Mouse (Mus musculus): ENCODE results near the gene Agap2.

Agap2 gene

DNA sequence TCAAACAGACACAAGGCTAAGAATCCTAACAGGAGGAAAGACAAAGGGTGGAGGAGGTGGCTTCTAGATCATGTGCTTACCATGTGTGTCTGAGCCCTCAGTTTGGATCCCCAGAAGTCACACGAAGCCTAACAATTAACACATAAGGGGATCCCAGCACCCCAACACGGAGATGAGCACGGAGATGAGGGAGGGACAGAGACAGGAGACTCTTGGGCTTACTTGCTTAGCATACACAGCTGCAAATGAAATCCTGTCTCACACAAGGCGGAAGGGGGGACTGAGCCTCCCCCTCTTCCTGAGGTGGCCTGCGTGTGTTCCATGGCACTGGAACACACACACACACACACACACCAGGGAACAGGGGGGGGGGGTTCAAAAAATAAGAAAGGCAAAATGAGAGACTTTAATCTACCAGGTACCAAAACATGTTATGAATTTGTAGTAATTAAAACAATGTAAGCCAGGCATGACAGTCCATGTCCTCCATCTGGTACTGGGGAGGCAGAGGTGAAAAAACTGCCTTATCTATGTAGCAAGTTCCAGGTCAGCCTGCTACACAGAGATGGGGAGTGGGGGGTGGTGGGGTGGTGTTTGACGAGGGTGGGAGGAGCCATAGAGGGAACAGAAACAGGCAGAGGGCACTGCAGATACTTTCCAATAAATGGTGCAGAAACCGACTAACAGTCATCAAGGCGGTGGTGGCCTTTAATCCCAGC lies 60.2 kb downstream of the Agap2 start:
- no peak for DNase-seq (ENCODE audit: low spot score in 2 of 2)

- DNase-seq (ENCODE audit: low spot score in 2 of 2): no peak
These were observed 61.4 kb downstream of the Agap2 start for GRCm38 (mm10) chr10:127136510-127136909.

- no peak for DNase-seq (ENCODE audit: low spot score in 2 of 2)
These were observed 62.8 kb downstream of the Agap2 start for GRCm38 (mm10) chr10:127137896-127138295.

DNA sequence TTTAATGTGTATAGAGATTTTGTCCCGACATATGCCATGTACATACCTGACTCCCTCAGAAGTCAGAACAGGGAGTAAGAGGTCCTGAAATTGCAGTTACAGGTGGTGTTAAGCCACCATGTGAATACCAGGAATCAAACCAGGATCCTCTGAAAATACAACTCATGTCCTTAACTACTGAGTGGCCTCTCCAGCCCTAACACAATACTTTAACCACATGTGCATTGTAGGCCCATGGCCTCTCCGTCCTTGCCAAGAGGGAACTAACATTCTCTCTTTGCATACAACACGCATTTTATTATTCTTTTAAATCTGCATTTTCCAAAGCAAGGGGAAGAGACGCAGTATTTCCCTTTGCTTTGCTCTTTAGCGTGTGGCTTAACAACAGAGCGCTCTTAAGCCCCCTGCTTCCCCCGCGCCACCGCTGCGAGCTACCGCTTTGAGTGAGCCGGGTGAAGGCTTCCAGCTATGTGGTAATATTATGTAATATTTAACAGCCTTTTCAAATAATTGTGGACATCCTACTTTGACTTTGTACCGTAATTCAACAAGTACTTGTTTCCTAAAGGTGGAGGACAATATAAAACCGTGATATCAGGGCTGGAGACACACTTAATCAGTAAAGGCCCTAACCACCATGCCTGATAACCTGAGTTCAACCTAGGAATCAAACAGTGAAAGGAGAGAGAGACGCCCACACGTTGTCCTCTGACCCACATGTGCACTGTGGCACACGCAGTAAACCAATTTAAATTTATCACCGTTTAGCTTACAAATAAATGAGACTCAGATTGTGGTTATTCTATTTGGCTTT lies 63.5 kb downstream of the Agap2 start:
- no peak for DNase-seq (ENCODE audit: low spot score in 2 of 2)

GRCm38 (mm10) chr10:127140971-127141370 lies 65.9 kb downstream of the Agap2 start:
- DNase-seq (ENCODE audit: low spot score in 2 of 2): no peak

DNA sequence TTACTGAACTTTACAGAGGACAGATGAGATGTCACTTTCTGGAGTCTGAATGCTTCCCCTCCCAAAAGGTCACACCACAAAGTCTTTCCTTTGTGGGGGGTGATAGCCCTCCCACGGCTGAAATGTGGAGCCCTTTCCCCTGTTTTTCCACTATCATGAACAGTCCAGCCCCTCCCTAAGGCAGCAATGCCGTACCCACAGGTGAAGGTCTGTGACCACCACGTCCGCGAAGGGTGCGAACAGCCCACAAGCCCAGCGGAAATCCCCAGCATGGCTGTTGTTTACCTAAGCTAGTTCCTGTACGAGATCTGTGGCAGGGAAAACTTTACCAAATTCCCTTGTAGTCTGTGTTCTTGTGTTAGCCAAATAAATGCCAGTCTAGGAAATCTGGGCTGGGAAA lies 66.4 kb downstream of the Agap2 start:
- DNase-seq (ENCODE audit: low spot score in 2 of 2): no peak

All from spleen, postnatal 14 days (tissue).